Comparison of ENCODE assay signal across 27 mouse cellular contexts in the genomic region with DNA sequence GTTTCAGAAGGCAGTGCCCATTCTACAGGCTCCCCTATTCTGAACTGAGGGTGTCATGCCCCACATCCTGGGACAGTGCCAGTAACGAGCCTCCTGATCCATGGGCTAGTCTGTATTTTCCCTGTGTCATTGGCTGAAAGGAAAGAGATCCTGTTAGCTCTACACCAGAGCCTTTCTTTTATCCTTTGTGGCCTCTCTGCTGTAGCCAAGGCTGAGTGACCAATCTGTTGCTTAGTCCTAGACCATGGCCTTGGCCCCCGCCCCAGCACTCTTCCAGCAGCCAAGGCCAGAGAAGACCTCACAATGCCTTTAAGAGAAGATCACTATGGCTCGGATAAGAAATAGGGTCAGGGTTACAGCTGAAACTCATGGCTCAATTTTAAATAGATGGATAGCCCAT. TPM values are rescaled to one million over a fixed set of nuclear protein-coding genes. Genes with fewer than 3 reads are reported as not detected.
DNase-seq lines count a peak whose midpoint lies in the region; ATAC-seq and TF ChIP-seq lines count a peak whose summit lies in the region.
"Had no signal": no experiment of that assay in that cellular context is flagged by ENCODE, and none has a peak within 500 bp of the region (broad histone marks: within the 10 kb centered on the region; RNA-seq: fewer than 3 reads in every experiment).

No protein-coding gene starts in this region.

- H3K4me3 ChIP-seq in hindbrain, postnatal 0 days (ENCODE audit: low read length): no peak overlapping the region
- H3K4me3 ChIP-seq in hindbrain, embryonic 11.5 days (ENCODE audit: low read depth, low read length): no peak overlapping the region
- H3K4me3 ChIP-seq: embryonic facial prominence, embryonic 12.5 days; embryonic facial prominence, embryonic 15.5 days; heart, embryonic 12.5 days; heart, embryonic 15.5 days; hindbrain, embryonic 10.5 days had no signal

- WGBS in hindbrain, postnatal 0 days: 75% methylated on average over 3 of the region's 3 CpGs
- 83% methylated on average over 3 of the region's 3 CpGs for WGBS in hindbrain, embryonic 11.5 days

- no peak overlapping the region for H3K27ac ChIP-seq in hindbrain, postnatal 0 days
- no peak overlapping the region for H3K27ac ChIP-seq in hindbrain, embryonic 11.5 days (ENCODE audit: low read depth, low read length)
- H3K27ac ChIP-seq: embryonic facial prominence, embryonic 12.5 days; embryonic facial prominence, embryonic 15.5 days; heart, embryonic 15.5 days; hindbrain, embryonic 10.5 days; hindbrain, embryonic 14.5 days had no signal

- H3K4me2 ChIP-seq in hindbrain, postnatal 0 days (ENCODE audit: low read depth, low read length): no peak overlapping the region
- H3K4me2 ChIP-seq in hindbrain, embryonic 11.5 days (replicated peaks; ENCODE audit: low read depth, low read length): no peak overlapping the region
- H3K4me2 ChIP-seq: embryonic facial prominence, embryonic 12.5 days; embryonic facial prominence, embryonic 15.5 days; heart, embryonic 12.5 days; heart, embryonic 15.5 days; hindbrain, embryonic 14.5 days had no signal

- no peaks in the 10 kb centered on the region for H3K9me3 ChIP-seq in hindbrain, postnatal 0 days (ENCODE audit: low read length)
- H3K9me3 ChIP-seq in hindbrain, embryonic 11.5 days (ENCODE audit: control insufficient read depth, low read length): no peaks in the 10 kb centered on the region
- H3K9me3 ChIP-seq: embryonic facial prominence, embryonic 12.5 days; embryonic facial prominence, embryonic 15.5 days; G1E; heart, embryonic 12.5 days; heart, embryonic 15.5 days; hindbrain, embryonic 10.5 days had no signal

- no peaks in the 10 kb centered on the region for H3K27me3 ChIP-seq in hindbrain, postnatal 0 days (ENCODE audit: insufficient read depth, low read length)
- H3K27me3 ChIP-seq in hindbrain, embryonic 11.5 days (ENCODE audit: control insufficient read depth, insufficient read depth, low read length): no peaks in the 10 kb centered on the region
- H3K27me3 ChIP-seq: CH12.LX; embryonic facial prominence, embryonic 15.5 days; heart, embryonic 15.5 days had no signal

- no peak for TF ChIP-seq CTCF in hindbrain, postnatal 0 days (IDR thresholded peaks at IDR 0.05; ENCODE audit: low read depth)

- DNase-seq in hindbrain, postnatal 0 days (ENCODE audit: low spot score): peak; percentile 2
- no peak for DNase-seq in hindbrain, embryonic 11.5 days (ENCODE audit: low spot score)
- peak; percentile 75 for DNase-seq in adrenal gland, adult 8-10 months
- peak; percentile 55 for DNase-seq in adrenal gland, postnatal 25 days
- DNase-seq: B cell, adult 2 months; cerebellum, adult 2 months; cerebellum, adult 9-11 months; cerebellum, postnatal 25 days; forebrain, postnatal 0 days; gastrocnemius, postnatal 25 days; heart, adult 18-20 months; heart, postnatal 10 days; heart, postnatal 36 days; kidney, adult 2 months had no signal

- no peaks in the 10 kb centered on the region for H3K36me3 ChIP-seq in hindbrain, postnatal 0 days (ENCODE audit: insufficient read depth, low read length)
- H3K36me3 ChIP-seq in hindbrain, embryonic 11.5 days (ENCODE audit: control insufficient read depth, insufficient read depth, low read length): no peaks in the 10 kb centered on the region
- H3K36me3 ChIP-seq: embryonic facial prominence, embryonic 12.5 days; embryonic facial prominence, embryonic 15.5 days; G1E; heart, embryonic 12.5 days; heart, embryonic 15.5 days; hindbrain, embryonic 10.5 days had no signal

- H3K9ac ChIP-seq in hindbrain, postnatal 0 days (replicated peaks; ENCODE audit: low read length): no peak overlapping the region
- no peak overlapping the region for H3K9ac ChIP-seq in hindbrain, embryonic 11.5 days (ENCODE audit: low read depth, low read length)
- H3K9ac ChIP-seq: embryonic facial prominence, embryonic 12.5 days; embryonic facial prominence, embryonic 15.5 days; forebrain, postnatal 0 days; heart, embryonic 12.5 days; heart, embryonic 15.5 days; hindbrain, embryonic 14.5 days had no signal

- no peaks in the 10 kb centered on the region for H3K4me1 ChIP-seq in hindbrain, postnatal 0 days (ENCODE audit: insufficient read depth, low read length)
- no peaks in the 10 kb centered on the region for H3K4me1 ChIP-seq in hindbrain, embryonic 11.5 days (replicated peaks; ENCODE audit: control insufficient read depth, insufficient read depth, low read length)
- H3K4me1 ChIP-seq: embryonic facial prominence, embryonic 12.5 days; embryonic facial prominence, embryonic 15.5 days; heart, embryonic 12.5 days; heart, embryonic 15.5 days; hindbrain, embryonic 10.5 days had no signal

- ATAC-seq in hindbrain, postnatal 0 days: no peak
- ATAC-seq in hindbrain, embryonic 11.5 days (ENCODE audit: low FRiP score): no peak
- no peak for ATAC-seq in activated CD4-positive, CD25-positive, alpha-beta regulatory T cell, adult 4 months
- no peak for ATAC-seq in frontal cortex, adult (ENCODE audit: low TSS enrichment)
- ATAC-seq: forebrain, embryonic 14.5 days; forebrain, postnatal 0 days; intestine, postnatal 0 days; Patski had no signal

RNA-seq across cellular contexts. Expression of a gene that starts 9.9 kb away (rescaled TPM):
- total RNA-seq in hindbrain, postnatal 0 days (2014; rRNA removed): 79.5 and 110 TPM in 2 replicates
- polyA plus RNA-seq in hindbrain, postnatal 0 days (2015; fragmentation: Nextera tagmentation; extraction: Ambion mirVana): 110 and 111 TPM in 2 replicates
- polyA plus RNA-seq in hindbrain, embryonic 11.5 days (2014; fragmentation: Nextera tagmentation; extraction: Ambion mirVana): 82.2 and 82.7 TPM in 2 replicates
- 10 to 100 TPM; 63.0 to 79.3 (median 72.3) TPM for total RNA-seq in adrenal gland, adult 8-10 months (2022)
- 47.9 and 67.9 TPM in 2 replicates for total RNA-seq in adrenal gland, postnatal 25 days (2021)
- 10 to 100 TPM; 77.3 to 85.7 TPM for polyA plus RNA-seq in activated CD4-positive, CD25-positive, alpha-beta regulatory T cell, adult 4 months (2017; shearing (Covaris generic))
